Mouse (Mus musculus): Measurements from ENCODE around the gene Gnat2. TPM values are rescaled to one million over a fixed set of nuclear protein-coding genes. Genes with fewer than 3 reads are reported as not detected.

Gnat2 gene
- polyA plus RNA-seq, 1 experiment = 0.18 TPM

- DNase-seq (ENCODE audit: low read depth) = no peak
- no peak for TF ChIP-seq POLR2A (IDR thresholded peaks at IDR 0.05; ENCODE audit: borderline replicate concordance, extremely low read depth, insufficient read depth, insufficient read length, poor library complexity, severe bottlenecking)
- TF ChIP-seq CTCF (IDR thresholded peaks at IDR 0.05; ENCODE audit: borderline replicate concordance, extremely low read depth, insufficient read depth, insufficient read length) = no peak
Measured at GRCm38 (mm10) chr3:108069231-108069870, 23.2 kb upstream of the Gnat2 start.

DNA sequence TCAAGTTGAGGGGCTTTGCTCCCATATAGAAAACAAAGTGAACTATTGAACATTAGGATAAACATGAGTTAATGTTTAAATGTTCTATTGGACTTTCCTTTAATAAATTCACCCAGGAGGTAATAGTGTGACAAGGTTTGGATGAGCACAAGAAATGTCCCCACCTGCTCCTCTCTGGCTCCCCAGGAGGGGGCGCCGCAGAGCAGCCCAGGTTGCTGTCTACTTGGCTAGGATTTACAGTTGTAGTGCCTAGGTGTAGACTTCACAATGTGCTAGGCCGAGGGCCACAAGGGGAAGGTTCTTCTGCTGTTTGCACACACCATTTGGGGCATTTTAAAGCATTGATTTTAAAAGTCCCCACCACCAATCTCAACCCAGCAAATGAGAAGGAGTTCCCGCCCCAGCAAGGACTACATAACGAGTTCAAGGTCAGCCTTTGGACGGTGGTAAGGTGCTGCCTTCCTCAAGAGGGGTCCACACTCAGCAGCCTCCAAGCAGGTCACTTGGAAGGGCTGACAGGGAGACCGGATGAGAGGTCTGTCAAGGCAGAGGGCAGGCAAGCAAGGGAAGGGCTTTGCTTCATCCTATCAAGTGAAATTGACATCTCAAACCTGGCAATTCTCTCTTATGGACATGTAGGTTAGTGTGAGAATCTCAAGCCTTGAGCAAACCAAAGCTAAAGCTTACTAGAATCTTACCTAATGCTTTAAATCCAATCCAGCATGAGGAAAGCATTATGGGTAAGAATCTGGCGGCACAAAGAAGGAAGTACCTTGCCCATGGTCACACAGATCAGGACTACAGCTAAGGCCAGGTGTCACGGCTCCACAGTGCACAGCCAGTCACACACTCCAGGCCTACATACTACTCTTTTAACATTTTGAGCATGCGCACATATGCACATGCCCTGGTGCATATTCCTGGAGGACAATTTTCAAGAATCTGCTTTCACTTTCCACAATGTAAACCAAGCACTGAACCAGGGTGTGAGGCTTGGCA lies 22.0 kb upstream of the Gnat2 start:
- TF ChIP-seq POLR2A (IDR thresholded peaks at IDR 0.05; ENCODE audit: borderline replicate concordance, extremely low read depth, insufficient read depth, insufficient read length, poor library complexity, severe bottlenecking) (no peak), CTCF (IDR thresholded peaks at IDR 0.05; ENCODE audit: borderline replicate concordance, extremely low read depth, insufficient read depth, insufficient read length) (peak; percentile 85)
- peak; percentile 42 for DNase-seq (ENCODE audit: low read depth)

DNA sequence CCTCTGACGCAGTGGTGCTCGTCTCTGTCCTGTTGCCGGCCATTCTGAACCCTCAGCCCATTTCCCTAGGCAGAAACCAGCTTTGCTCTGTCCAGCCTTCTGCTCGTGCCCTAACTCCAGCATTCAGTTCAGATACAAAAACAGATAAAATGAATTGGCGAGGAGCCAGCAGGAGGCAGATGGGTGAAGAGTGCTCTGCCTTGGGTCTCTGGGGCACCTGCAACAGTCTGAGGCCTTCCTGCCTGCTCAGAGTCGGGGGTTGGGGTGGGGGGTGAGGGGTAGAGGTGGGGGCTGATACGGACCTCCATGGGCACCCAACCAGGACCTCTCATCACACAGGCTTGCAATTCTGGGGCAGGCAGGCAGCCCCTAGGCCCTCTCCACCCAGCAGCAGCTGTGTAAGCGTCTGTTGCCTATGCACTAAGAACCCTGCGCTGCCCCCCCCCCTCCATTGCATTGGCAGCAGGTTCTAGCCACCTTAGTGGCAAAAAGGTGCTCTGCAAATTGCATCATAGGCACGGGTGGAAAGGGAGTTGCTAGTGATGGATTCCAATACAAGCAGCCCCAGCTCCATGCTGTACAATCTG lies 19.5 kb upstream of the Gnat2 start:
- no peak for TF ChIP-seq POLR2A (IDR thresholded peaks at IDR 0.05; ENCODE audit: borderline replicate concordance, extremely low read depth, insufficient read depth, insufficient read length, poor library complexity, severe bottlenecking)
- no peak for TF ChIP-seq CTCF (IDR thresholded peaks at IDR 0.05; ENCODE audit: borderline replicate concordance, extremely low read depth, insufficient read depth, insufficient read length)
- peak; percentile 46 for DNase-seq (ENCODE audit: low read depth)

GRCm38 (mm10) chr3:108076836-108077235 lies 15.8 kb upstream of the Gnat2 start:
- DNase-seq (ENCODE audit: low read depth) = no peak
- TF ChIP-seq CTCF (IDR thresholded peaks at IDR 0.05; ENCODE audit: borderline replicate concordance, extremely low read depth, insufficient read depth, insufficient read length) (no peak), POLR2A (IDR thresholded peaks at IDR 0.05; ENCODE audit: borderline replicate concordance, extremely low read depth, insufficient read depth, insufficient read length, poor library complexity, severe bottlenecking) (no peak)

GRCm38 (mm10) chr3:108081681-108082080 lies 10.9 kb upstream of the Gnat2 start:
- no peak for DNase-seq (ENCODE audit: low read depth)
- TF ChIP-seq CTCF (IDR thresholded peaks at IDR 0.05; ENCODE audit: borderline replicate concordance, extremely low read depth, insufficient read depth, insufficient read length) (no peak), POLR2A (IDR thresholded peaks at IDR 0.05; ENCODE audit: borderline replicate concordance, extremely low read depth, insufficient read depth, insufficient read length, poor library complexity, severe bottlenecking) (no peak)

- TF ChIP-seq CTCF (IDR thresholded peaks at IDR 0.05; ENCODE audit: borderline replicate concordance, extremely low read depth, insufficient read depth, insufficient read length) = no peak
- no peak for TF ChIP-seq POLR2A (IDR thresholded peaks at IDR 0.05; ENCODE audit: borderline replicate concordance, extremely low read depth, insufficient read depth, insufficient read length, poor library complexity, severe bottlenecking)
- peak; percentile 50 for DNase-seq (ENCODE audit: low read depth)
Measured at GRCm38 (mm10) chr3:108082251-108082875, 10.2 kb upstream of the Gnat2 start.

DNA sequence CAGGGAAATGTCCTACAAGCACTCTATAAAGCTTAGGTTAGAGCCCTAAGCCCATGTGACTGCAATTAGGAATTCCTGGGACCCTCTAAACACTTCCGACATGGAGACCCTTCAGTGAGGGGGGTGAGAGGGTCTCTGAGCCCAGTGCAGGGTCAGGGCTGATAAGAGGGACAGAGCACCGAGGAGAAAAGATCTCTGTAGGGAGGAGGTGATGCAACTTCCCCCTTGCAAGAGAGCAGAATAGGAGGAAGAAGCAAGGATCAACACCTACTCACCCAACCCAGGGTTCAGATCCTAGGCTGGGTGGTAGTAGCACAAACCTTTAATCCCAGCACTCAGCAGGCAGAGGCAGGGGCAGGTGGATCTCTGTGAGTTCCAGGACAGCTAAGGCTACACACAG lies 9.4 kb upstream of the Gnat2 start:
- no peak for DNase-seq (ENCODE audit: low read depth)

GRCm38 (mm10) chr3:108083904-108084407 lies 8.6 kb upstream of the Gnat2 start:
- TF ChIP-seq POLR2A (IDR thresholded peaks at IDR 0.05; ENCODE audit: borderline replicate concordance, extremely low read depth, insufficient read depth, insufficient read length, poor library complexity, severe bottlenecking) = no peak
- TF ChIP-seq CTCF (IDR thresholded peaks at IDR 0.05; ENCODE audit: borderline replicate concordance, extremely low read depth, insufficient read depth, insufficient read length) = no peak
- DNase-seq (ENCODE audit: low read depth) = no peak

More for the DNA sequence above, 9.4 kb upstream of the Gnat2 start:
- TF ChIP-seq POLR2A (IDR thresholded peaks at IDR 0.05; ENCODE audit: borderline replicate concordance, extremely low read depth, insufficient read depth, insufficient read length, poor library complexity, severe bottlenecking) (no peak), CTCF (IDR thresholded peaks at IDR 0.05; ENCODE audit: borderline replicate concordance, extremely low read depth, insufficient read depth, insufficient read length) (no peak)

DNA sequence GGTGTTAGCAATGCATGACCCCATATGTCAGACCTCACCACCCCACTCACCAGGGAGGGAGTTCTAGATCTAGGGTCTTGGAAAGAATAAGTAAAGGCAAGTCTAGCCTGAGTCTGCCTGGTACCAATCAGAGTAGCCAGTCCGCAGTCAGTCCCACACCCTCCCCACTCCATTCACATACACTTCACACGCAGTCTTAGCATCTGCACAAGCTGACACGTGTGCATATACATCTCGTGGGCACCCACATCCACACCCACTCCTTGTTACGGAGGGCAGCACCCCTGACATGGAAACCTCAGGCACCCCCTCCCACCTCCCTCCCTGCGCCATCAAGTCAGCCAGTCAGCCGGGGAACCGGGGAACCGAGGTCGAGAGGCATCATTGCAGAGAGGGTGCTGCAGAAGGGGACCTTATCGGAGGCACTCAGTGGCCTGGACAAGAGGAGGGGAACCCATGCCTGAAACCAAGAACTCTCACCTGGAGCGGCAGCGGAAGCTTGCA lies 7.8 kb upstream of the Gnat2 start:
- peak; percentile 28 for DNase-seq (ENCODE audit: low read depth)
- no peak for TF ChIP-seq CTCF (IDR thresholded peaks at IDR 0.05; ENCODE audit: borderline replicate concordance, extremely low read depth, insufficient read depth, insufficient read length)
- no peak for TF ChIP-seq POLR2A (IDR thresholded peaks at IDR 0.05; ENCODE audit: borderline replicate concordance, extremely low read depth, insufficient read depth, insufficient read length, poor library complexity, severe bottlenecking)

DNA sequence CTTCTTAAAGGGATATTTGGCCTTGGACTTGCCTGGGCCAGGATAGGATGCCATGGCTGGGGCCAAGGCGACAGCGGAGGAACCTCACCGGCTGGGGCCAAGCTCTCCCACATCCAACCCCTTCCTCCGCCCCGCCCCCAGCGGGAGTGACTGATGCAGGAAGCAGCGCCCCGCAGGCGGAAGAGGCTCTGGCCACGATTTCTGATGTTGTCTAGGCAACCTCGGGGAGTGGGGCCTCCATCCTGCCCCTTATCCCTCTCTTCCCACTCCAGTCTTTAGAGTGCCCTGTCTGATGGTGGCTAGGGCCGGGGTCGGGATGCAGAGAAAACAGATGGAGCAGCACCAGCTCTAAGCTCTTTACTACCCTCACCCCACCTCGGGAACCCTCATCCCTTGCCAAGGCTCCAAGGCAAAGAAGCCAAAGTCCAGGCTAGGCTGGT lies 7.3 kb upstream of the Gnat2 start:
- TF ChIP-seq CTCF (IDR thresholded peaks at IDR 0.05; ENCODE audit: borderline replicate concordance, extremely low read depth, insufficient read depth, insufficient read length) = no peak; the same call in 1 of the 2 replicates
- TF ChIP-seq POLR2A (IDR thresholded peaks at IDR 0.05; ENCODE audit: borderline replicate concordance, extremely low read depth, insufficient read depth, insufficient read length, poor library complexity, severe bottlenecking) = peak; percentile 37; the same call in 1 of the 2 replicates
- peak; percentile 94 for DNase-seq (ENCODE audit: low read depth)

Data from brain, embryonic 14.5 days (tissue).